Mouse (Mus musculus) lung, postnatal 0 days (tissue): ENCODE data around the gene Gm43720. TPM values are rescaled to one million over a fixed set of nuclear protein-coding genes. Genes with fewer than 3 reads are reported as not detected.

Experiments used
- ATAC-seq: fragments of 200-750 bp; cut with Nextera tagmentation; 2 replicates; pipeline ENCODE4 v1.8.0; 2017; ENCODE audit warnings: moderate library complexity
- DNase-seq: peaks from one replicate; pipeline ENCODE4 v3.0.0-alpha.2; 2016; ENCODE audit warnings: low spot score
- H3K27ac ChIP-seq: fragments of 300-500 bp; sonication (generic); 2 replicates; pipeline ENCODE4 v1.5.1; 2014; ENCODE audit warnings: antibody characterized with exemption, mild to moderate bottlenecking, low read length, mixed read lengths
- H3K27me3 ChIP-seq: fragments of 300-500 bp; sonication (generic); replicated peaks from 2 replicates; pipeline ENCODE4 v1.6.1; 2014; ENCODE audit warnings: low read length, mixed read lengths; ENCODE audit not compliant: insufficient read depth
- H3K36me3 ChIP-seq: fragments of 300-500 bp; sonication (generic); 2 replicates; pipeline ENCODE4 v1.6.1; 2014; ENCODE audit warnings: low read length, mixed read lengths; ENCODE audit not compliant: insufficient read depth
- H3K4me1 ChIP-seq: fragments of 300-500 bp; sonication (generic); 2 replicates; pipeline ENCODE4 v1.6.1; 2014; ENCODE audit warnings: antibody characterized with exemption, low read depth, low read length, mixed read lengths; ENCODE audit not compliant: insufficient read depth
- H3K4me2 ChIP-seq: fragments of 300-500 bp; sonication (generic); replicated peaks from 2 replicates; pipeline ENCODE4 v1.6.1; 2014; ENCODE audit warnings: low read depth, mild to moderate bottlenecking, low read length, moderate library complexity, mixed read lengths
- H3K4me3 ChIP-seq: fragments of 300-500 bp; sonication (generic); 2 replicates; pipeline ENCODE4 v1.5.1; 2014; ENCODE audit warnings: low read depth, low read length
- H3K9ac ChIP-seq: fragments of 300-500 bp; sonication (generic); replicated peaks from 2 replicates; pipeline ENCODE4 v1.6.1; 2014; ENCODE audit warnings: low read depth, mild to moderate bottlenecking
- H3K9me3 ChIP-seq: fragments of 300-500 bp; sonication (generic); 2 replicates; pipeline ENCODE4 v1.6.1; 2016; ENCODE audit warnings: low read length, mixed read lengths
- CTCF ChIP-seq: IDR thresholded peaks from 2 replicates; pipeline ENCODE4 v1.5.1; 2016; ENCODE audit warnings: antibody characterized with exemption, mild to moderate bottlenecking
- EP300 ChIP-seq: IDR thresholded peaks from 2 replicates; pipeline ENCODE4 v1.6.1; 2016; ENCODE audit warnings: antibody characterized with exemption, mild to moderate bottlenecking, control low read depth
- WGBS: fragments of 180-500 bp; shearing (Covaris S2); extraction: QIAGEN DNeasy Blood & Tissue Kit; methylation state at CpG from one replicate; pipeline ENCODE4 v1.1.7; 2014; 5-methylcytosine and 5-hydroxymethylcytosine counted together
- polyA plus RNA-seq: library from polyadenylated mRNA; unstranded; fragments of >200 nt; fragmentation: Nextera tagmentation; extraction: Ambion mirVana; gene quantifications from 2 replicates; pipeline ENCODE4 v1.2.1, GENCODE M21; 2015

Gene Gm43720
- polyA plus RNA-seq, 1 experiment from 2014 or later: 0.02 TPM

GRCm38 (mm10) chr5:138258542-138258941, 21.2 kb downstream of the Gm43720 start:
- Histone ChIP-seq H3K27ac (no peak overlapping the region), H3K4me3 (no peak overlapping the region), H3K4me1 (peaks cover 12% of the 10 kb centered on the region; the same call in 1 of the 2 replicates), H3K27me3 (no peaks in the 10 kb centered on the region), H3K9me3 (no peaks in the 10 kb centered on the region), H3K9ac (no peak overlapping the region), H3K4me2 (no peak overlapping the region), H3K36me3 (0 out of 2 replicates have a peak, but pooled peaks cover 6% of the 10 kb centered on the region)
- ATAC-seq (no peak), DNase-seq (no peak)
- 81% methylated on average over 6 of the region's 6 CpGs for WGBS
- no peak for TF ChIP-seq EP300
- TF ChIP-seq CTCF: no peak

- Histone ChIP-seq H3K4me1 (peaks cover 10% of the 10 kb centered on the region; the same call in 1 of the 2 replicates), H3K27me3 (no peaks in the 10 kb centered on the region), H3K4me3 (no peak overlapping the region), H3K27ac (no peak overlapping the region), H3K4me2 (no peak overlapping the region), H3K9me3 (no peaks in the 10 kb centered on the region), H3K36me3 (0 out of 2 replicates have a peak, but pooled peaks cover 6% of the 10 kb centered on the region), H3K9ac (no peak overlapping the region)
- DNase-seq (no peak), ATAC-seq (no peak)
- WGBS: 82% methylated on average over 3 of the region's 3 CpGs
- TF ChIP-seq CTCF (no peak), EP300 (no peak)
Measured at GRCm38 (mm10) chr5:138258078-138258477, 21.7 kb downstream of the Gm43720 start.

DNA sequence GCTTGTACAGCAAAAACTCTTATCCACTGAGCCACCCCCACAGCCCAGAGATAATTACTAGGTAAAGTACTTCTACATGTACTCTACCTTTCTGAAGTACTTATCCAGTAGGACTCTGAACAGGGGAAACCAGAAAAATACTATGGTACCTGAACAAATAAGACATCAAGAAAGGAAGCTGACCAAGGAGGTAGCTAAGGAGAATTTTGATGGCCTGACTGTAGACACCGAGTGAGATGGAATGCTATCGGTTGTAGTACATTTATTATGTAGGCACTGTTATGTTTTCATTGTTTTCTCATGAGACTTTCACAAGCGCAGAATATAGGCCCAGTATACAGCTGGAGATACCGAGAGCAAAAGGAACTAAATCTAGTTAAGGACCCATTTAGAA, 22.2 kb downstream of the Gm43720 start:
- Histone ChIP-seq H3K4me3 (no peak overlapping the region), H3K4me1 (peaks cover 7% of the 10 kb centered on the region; the same call in 1 of the 2 replicates), H3K27ac (no peak overlapping the region), H3K36me3 (0 out of 2 replicates have a peak, but pooled peaks cover 6% of the 10 kb centered on the region), H3K4me2 (no peak overlapping the region), H3K27me3 (no peaks in the 10 kb centered on the region), H3K9ac (no peak overlapping the region), H3K9me3 (no peaks in the 10 kb centered on the region)
- 83% methylated on average over 4 of the region's 4 CpGs for WGBS
- ATAC-seq: no peak
- TF ChIP-seq EP300 (no peak), CTCF (no peak)
- no peak for DNase-seq

GRCm38 (mm10) chr5:138256966-138257584, 22.7 kb downstream of the Gm43720 start:
- Histone ChIP-seq H3K27ac (no peak overlapping the region), H3K27me3 (no peaks in the 10 kb centered on the region), H3K4me1 (peaks cover 7% of the 10 kb centered on the region; the same call in 1 of the 2 replicates), H3K4me3 (no peak overlapping the region), H3K9ac (no peak overlapping the region), H3K36me3 (0 out of 2 replicates have a peak, but pooled peaks cover 6% of the 10 kb centered on the region), H3K9me3 (no peaks in the 10 kb centered on the region), H3K4me2 (no peak overlapping the region)
- 78% methylated on average over 10 of the region's 10 CpGs for WGBS
- TF ChIP-seq CTCF: no peak
- no peak for TF ChIP-seq EP300
- ATAC-seq (no peak), DNase-seq (peak; percentile 48)

GRCm38 (mm10) chr5:138256094-138256467, 23.7 kb downstream of the Gm43720 start:
- ATAC-seq (no peak), DNase-seq (no peak)
- no peak for TF ChIP-seq EP300
- TF ChIP-seq CTCF: no peak
- Histone ChIP-seq H3K9me3 (no peaks in the 10 kb centered on the region), H3K4me3 (peak overlapping the region; percentile 75), H3K9ac (peak overlapping the region; percentile 58), H3K4me1 (peaks cover 7% of the 10 kb centered on the region; the same call in 1 of the 2 replicates), H3K36me3 (0 out of 2 replicates have a peak, but pooled peaks cover 6% of the 10 kb centered on the region), H3K27me3 (no peaks in the 10 kb centered on the region), H3K4me2 (peak overlapping the region; percentile 89), H3K27ac (peak overlapping the region; percentile 73)
- 17% methylated on average over 7 of the region's 7 CpGs for WGBS

DNA sequence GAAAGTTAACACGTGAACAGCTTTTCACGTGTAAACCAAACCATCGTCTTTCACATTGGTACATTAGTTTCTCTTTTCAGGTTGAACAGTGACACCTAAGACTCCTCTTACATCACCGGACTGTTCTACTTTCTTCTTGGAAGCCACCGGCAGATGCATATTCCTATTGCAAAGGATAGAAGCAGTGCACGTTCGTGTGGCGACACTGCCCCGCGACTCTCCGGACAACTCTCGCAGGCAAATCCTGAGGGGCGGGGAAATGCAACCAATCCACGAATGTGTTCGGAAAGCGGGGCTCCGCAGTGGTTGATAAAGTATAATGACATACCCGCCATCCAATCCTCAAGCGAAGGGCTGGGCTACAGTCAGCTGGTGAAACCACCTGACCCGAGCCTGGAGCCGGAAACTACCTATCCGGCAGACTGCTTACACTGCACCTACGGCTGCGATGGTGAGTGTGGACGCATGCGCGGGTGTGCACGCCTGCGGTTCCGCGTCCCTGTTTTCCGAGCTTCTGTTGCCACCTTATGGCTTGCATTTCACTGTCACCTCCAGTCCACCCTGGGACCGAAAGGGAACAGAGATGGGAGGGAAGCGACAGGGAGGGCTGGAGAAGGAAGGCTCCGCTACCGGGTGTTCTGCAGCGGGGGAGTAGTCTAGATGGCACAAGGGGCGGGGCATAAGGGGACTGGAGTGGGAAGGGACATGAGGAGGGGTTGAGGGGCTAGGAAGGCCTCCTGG, 24.2 kb downstream of the Gm43720 start, which contains the start of gene Lamtor4:
Gene Lamtor4, plus strand, starts transcription at position 130 of the 741 bp plus-strand sequence.
- DNase-seq (peak; percentile 98), ATAC-seq (peak; percentile 99)
- Histone ChIP-seq H3K27ac (peak within 1 kb of the TSS; percentile 73), H3K9me3 (no peaks in the 10 kb centered on the region), H3K9ac (peak within 1 kb of the TSS; percentile 58), H3K4me2 (peak within 1 kb of the TSS; percentile 89), H3K4me3 (peak within 1 kb of the TSS; percentile 75), H3K4me1 (peaks cover 7% of the 10 kb centered on the region; the same call in 1 of the 2 replicates), H3K36me3 (0 out of 2 replicates have a peak, but pooled peaks cover 4% of the 10 kb centered on the region), H3K27me3 (no peaks in the 10 kb centered on the region)
- WGBS: under 1% methylated on average over 38 of the region's 38 CpGs
- TF ChIP-seq EP300: no peak
- peak; percentile 42 for TF ChIP-seq CTCF
